Mouse (Mus musculus): ENCODE data around the gene Tpbg. TPM values are rescaled to one million over a fixed set of nuclear protein-coding genes. Genes with fewer than 3 reads are reported as not detected.

Tpbg gene
- polyA plus RNA-seq, 1 experiment from 2014 or later: 39.6 TPM

GRCm38 (mm10) chr9:85844647-85844983 is 2.4 kb downstream of the Tpbg start:
- Histone ChIP-seq H3K27ac (replicated peaks) (no peak overlapping the region), H3K4me3 (peak overlapping the region; percentile 75), H3K9me3 (no peaks in the 10 kb centered on the region), H3K4me1 (peaks cover 13% of the 10 kb centered on the region), H3K27me3 (peaks cover 10% of the 10 kb centered on the region), H3K9ac (replicated peaks) (peak overlapping the region; percentile 83; the same call in 1 of the 2 replicates), H3K4me2 (replicated peaks) (peak overlapping the region; percentile 95), H3K36me3 (peaks cover 15% of the 10 kb centered on the region)
- no peak for ATAC-seq (ENCODE audit: low FRiP score, low read depth)
- WGBS: 54% methylated on average over 9 of the region's 9 CpGs

- Histone ChIP-seq H3K4me3 (no peak overlapping the region), H3K9ac (replicated peaks) (no peak overlapping the region), H3K27me3 (peaks cover 10% of the 10 kb centered on the region), H3K4me1 (peaks cover 13% of the 10 kb centered on the region), H3K36me3 (peaks cover 15% of the 10 kb centered on the region), H3K27ac (replicated peaks) (no peak overlapping the region), H3K9me3 (no peaks in the 10 kb centered on the region), H3K4me2 (replicated peaks) (peak overlapping the region; percentile 21; the same call in 1 of the 2 replicates)
- no peak for ATAC-seq (ENCODE audit: low FRiP score, low read depth)
- 52% methylated on average over 2 of the region's 2 CpGs for WGBS
Measured at GRCm38 (mm10) chr9:85846186-85846585, 4.0 kb downstream of the Tpbg start.

GRCm38 (mm10) chr9:85854780-85855179 is 12.6 kb downstream of the Tpbg start:
- no peak for ATAC-seq (ENCODE audit: low FRiP score, low read depth)
- H3K9ac ChIP-seq (replicated peaks): no peak overlapping the region
- H3K4me1 ChIP-seq: no peaks in the 10 kb centered on the region
- H3K36me3 ChIP-seq: 0 out of 2 replicates have a peak, but pooled peaks cover 3% of the 10 kb centered on the region
- no peaks in the 10 kb centered on the region for H3K27me3 ChIP-seq
- H3K4me3 ChIP-seq: no peak overlapping the region
- H3K9me3 ChIP-seq: no peaks in the 10 kb centered on the region
- no peak overlapping the region for H3K4me2 ChIP-seq (replicated peaks)
- no peak overlapping the region for H3K27ac ChIP-seq (replicated peaks)
- 88% methylated on average over 4 of the region's 4 CpGs for WGBS

- no peak for ATAC-seq (ENCODE audit: low FRiP score, low read depth)
- Histone ChIP-seq H3K9ac (replicated peaks) (no peak overlapping the region), H3K4me1 (peaks cover 4% of the 10 kb centered on the region), H3K27ac (replicated peaks) (no peak overlapping the region), H3K4me3 (no peak overlapping the region), H3K9me3 (no peaks in the 10 kb centered on the region), H3K4me2 (replicated peaks) (no peak overlapping the region), H3K27me3 (no peaks in the 10 kb centered on the region), H3K36me3 (0 out of 2 replicates have a peak, but pooled peaks cover 3% of the 10 kb centered on the region)
- WGBS: 74% methylated on average over 6 of the region's 6 CpGs
Measured at GRCm38 (mm10) chr9:85856511-85856910, 14.3 kb downstream of the Tpbg start.

- 34% methylated on average over 4 of the region's 4 CpGs for WGBS
- H3K4me3 ChIP-seq: no peak overlapping the region
- H3K4me1 ChIP-seq: peaks cover 6% of the 10 kb centered on the region
- no peak overlapping the region for H3K9ac ChIP-seq (replicated peaks)
- no peak overlapping the region for H3K27ac ChIP-seq (replicated peaks)
- no peak overlapping the region for H3K4me2 ChIP-seq (replicated peaks)
- no peak for ATAC-seq (ENCODE audit: low FRiP score, low read depth)
- no peaks in the 10 kb centered on the region for H3K9me3 ChIP-seq
- no peaks in the 10 kb centered on the region for H3K27me3 ChIP-seq
- no peaks in the 10 kb centered on the region for H3K36me3 ChIP-seq
Measured at GRCm38 (mm10) chr9:85861065-85861464, 18.9 kb downstream of the Tpbg start.

GRCm38 (mm10) chr9:85862562-85862961 is 20.4 kb downstream of the Tpbg start:
- H3K9ac ChIP-seq (replicated peaks): no peak overlapping the region
- H3K4me3 ChIP-seq: no peak overlapping the region
- no peak overlapping the region for H3K27ac ChIP-seq (replicated peaks)
- WGBS: 83% methylated on average over 6 of the region's 6 CpGs
- ATAC-seq (ENCODE audit: low FRiP score, low read depth): no peak
- H3K27me3 ChIP-seq: no peaks in the 10 kb centered on the region
- H3K9me3 ChIP-seq: no peaks in the 10 kb centered on the region
- H3K4me1 ChIP-seq: peaks cover 6% of the 10 kb centered on the region
- no peaks in the 10 kb centered on the region for H3K36me3 ChIP-seq
- no peak overlapping the region for H3K4me2 ChIP-seq (replicated peaks)

GRCm38 (mm10) chr9:85872908-85873307 is 30.7 kb downstream of the Tpbg start:
- ATAC-seq (ENCODE audit: low FRiP score, low read depth): no peak
- Histone ChIP-seq H3K9me3 (no peaks in the 10 kb centered on the region), H3K27me3 (no peaks in the 10 kb centered on the region), H3K36me3 (no peaks in the 10 kb centered on the region), H3K27ac (replicated peaks) (no peak overlapping the region), H3K4me3 (no peak overlapping the region), H3K4me2 (replicated peaks) (no peak overlapping the region), H3K4me1 (no peaks in the 10 kb centered on the region), H3K9ac (replicated peaks) (no peak overlapping the region)
- 78% methylated on average over 7 of the region's 7 CpGs for WGBS

GRCm38 (mm10) chr9:85893681-85894080 is 51.5 kb downstream of the Tpbg start:
- Histone ChIP-seq H3K4me1 (no peaks in the 10 kb centered on the region), H3K27ac (replicated peaks) (no peak overlapping the region), H3K4me2 (replicated peaks) (no peak overlapping the region), H3K9me3 (no peaks in the 10 kb centered on the region), H3K36me3 (no peaks in the 10 kb centered on the region), H3K9ac (replicated peaks) (no peak overlapping the region), H3K4me3 (no peak overlapping the region), H3K27me3 (no peaks in the 10 kb centered on the region)
- 91% methylated on average over 5 of the region's 5 CpGs for WGBS
- ATAC-seq (ENCODE audit: low FRiP score, low read depth): no peak

Other genes with a start within 250 kb of the Tpbg start
- 42.9 and 45.1 TPM in 2 replicates for gene Ibtk, start 93.0 kb upstream of the Tpbg start, polyA plus RNA-seq (2016; fragmentation: Nextera tagmentation; extraction: Ambion mirVana)